Mouse (Mus musculus): ENCODE measurements around the gene Vmn1r196. TPM values are rescaled to one million over a fixed set of nuclear protein-coding genes. Genes with fewer than 3 reads are reported as not detected.

Vmn1r196 gene
- not detected in 2 replicates for polyA plus RNA-seq (2015; fragmentation: Nextera tagmentation; extraction: Ambion mirVana)

GRCm38 (mm10) chr13:22289620-22290019 is at the start of gene Vmn1r196:
TSS of gene Vmn1r196 (plus strand) at chr13:22289920.

DNA sequence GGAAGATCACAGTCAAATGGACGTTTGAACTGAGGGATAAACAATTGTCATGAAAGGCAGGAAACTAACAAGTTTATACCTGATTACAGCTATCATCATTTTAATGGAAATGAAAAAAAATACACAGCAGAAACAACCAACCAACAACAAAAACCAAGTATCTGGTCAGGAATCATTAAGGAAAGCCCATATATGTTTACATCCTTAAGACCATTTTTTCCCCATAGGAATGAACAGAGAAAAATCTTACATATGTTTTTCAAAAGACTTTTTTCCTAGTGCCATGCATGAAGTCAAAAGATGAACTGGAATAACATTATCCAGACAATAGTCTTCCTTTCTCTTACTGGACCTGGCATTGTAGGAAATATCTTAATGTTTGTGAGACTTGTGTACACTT is 45.8 kb upstream of the Vmn1r196 start, which contains the start of gene Vmn1r194:
Gene Vmn1r194, plus strand, starts transcription at position 301 of the 400 bp plus-strand sequence.

GRCm38 (mm10) chr13:22270222-22270621 is 19.5 kb upstream of the Vmn1r196 start, which contains the start of gene Vmn1r195:
TSS of gene Vmn1r195 (plus strand) at chr13:22270522.

GRCm38 (mm10) chr13:22324289-22324688 is 34.6 kb downstream of the Vmn1r196 start, which contains the start of gene Vmn1r197:
TSS of gene Vmn1r197 (plus strand) at chr13:22324589.

Other genes starting within 250 kb of the Vmn1r196 start
- 3.4 and 3.5 TPM in 2 replicates for gene Hist1h4i, start 248.6 kb upstream of the Vmn1r196 start, polyA plus RNA-seq (2015; fragmentation: Nextera tagmentation; extraction: Ambion mirVana)
- gene Hist1h2ag, start 247.0 kb upstream of the Vmn1r196 start, polyA plus RNA-seq (2015; fragmentation: Nextera tagmentation; extraction: Ambion mirVana): not detected in 2 replicates
- gene Hist1h2bj, start 246.7 kb upstream of the Vmn1r196 start, polyA plus RNA-seq (2015; fragmentation: Nextera tagmentation; extraction: Ambion mirVana): 1.9 TPM in 1 of 2 replicates, not detected in the other
- gene Vmn1r188, start 205.5 kb upstream of the Vmn1r196 start, polyA plus RNA-seq (2015; fragmentation: Nextera tagmentation; extraction: Ambion mirVana): not detected in 2 replicates
- gene Vmn1r189, start 184.1 kb upstream of the Vmn1r196 start, polyA plus RNA-seq (2015; fragmentation: Nextera tagmentation; extraction: Ambion mirVana): not detected in 2 replicates
- gene Vmn1r191, start 106.0 kb upstream of the Vmn1r196 start, polyA plus RNA-seq (2015; fragmentation: Nextera tagmentation; extraction: Ambion mirVana): not detected in 2 replicates
- not detected in 2 replicates for gene Vmn1r192, start 98.8 kb upstream of the Vmn1r196 start, polyA plus RNA-seq (2015; fragmentation: Nextera tagmentation; extraction: Ambion mirVana)
- gene Vmn1r193, start 66.8 kb upstream of the Vmn1r196 start, polyA plus RNA-seq (2015; fragmentation: Nextera tagmentation; extraction: Ambion mirVana): not detected in 2 replicates
- not detected in 2 replicates for gene Vmn1r194, start 45.7 kb upstream of the Vmn1r196 start, polyA plus RNA-seq (2015; fragmentation: Nextera tagmentation; extraction: Ambion mirVana)
- not detected in 2 replicates for gene Vmn1r195, start 19.4 kb upstream of the Vmn1r196 start, polyA plus RNA-seq (2015; fragmentation: Nextera tagmentation; extraction: Ambion mirVana)
- not detected in 2 replicates for gene Vmn1r197, start 34.7 kb downstream of the Vmn1r196 start, polyA plus RNA-seq (2015; fragmentation: Nextera tagmentation; extraction: Ambion mirVana)
- gene Vmn1r198, start 60.4 kb downstream of the Vmn1r196 start, polyA plus RNA-seq (2015; fragmentation: Nextera tagmentation; extraction: Ambion mirVana): not detected in 2 replicates
- gene Vmn1r199, start 89.9 kb downstream of the Vmn1r196 start, polyA plus RNA-seq (2015; fragmentation: Nextera tagmentation; extraction: Ambion mirVana): not detected in 2 replicates
- 0.04 TPM in 1 of 2 replicates, not detected in the other for gene Vmn1r200, start 100.5 kb downstream of the Vmn1r196 start, polyA plus RNA-seq (2015; fragmentation: Nextera tagmentation; extraction: Ambion mirVana)
- not detected in 2 replicates for gene Vmn1r201, start 182.0 kb downstream of the Vmn1r196 start, polyA plus RNA-seq (2015; fragmentation: Nextera tagmentation; extraction: Ambion mirVana)
- not detected in 2 replicates for gene Vmn1r202, start 215.5 kb downstream of the Vmn1r196 start, polyA plus RNA-seq (2015; fragmentation: Nextera tagmentation; extraction: Ambion mirVana)
- not detected in 2 replicates for gene Vmn1r203, start 228.2 kb downstream of the Vmn1r196 start, polyA plus RNA-seq (2015; fragmentation: Nextera tagmentation; extraction: Ambion mirVana)

Data from neural tube, postnatal 0 days (tissue).